Mouse (Mus musculus): ENCODE data around the gene Chrna9. TPM values are rescaled to one million over a fixed set of nuclear protein-coding genes. Genes with fewer than 3 reads are reported as not detected.

The Chrna9 gene
- polyA plus RNA-seq, 1 experiment from 2014 or later, result not detected

DNA sequence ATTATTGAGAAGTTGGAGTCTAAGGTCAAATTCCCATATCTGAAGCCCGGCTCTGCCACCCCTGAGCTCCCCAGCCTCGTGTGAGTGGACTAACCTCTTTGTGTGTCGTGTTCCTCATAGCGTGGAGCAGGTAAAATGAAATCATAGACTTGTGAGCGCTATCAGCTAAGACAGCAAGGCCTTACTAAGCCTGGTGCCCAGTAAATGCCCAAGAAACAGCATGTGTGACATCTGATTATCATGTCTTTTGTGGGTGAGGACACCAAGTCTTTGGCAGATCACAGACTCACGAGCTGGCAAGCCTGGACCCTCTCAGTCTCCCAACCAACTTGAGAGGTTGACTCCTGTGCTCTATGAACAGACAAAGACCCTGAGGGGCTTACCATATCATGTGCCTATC lies 34.6 kb upstream of the Chrna9 start:
- H3K4me1 ChIP-seq (ENCODE audit: control insufficient read depth, insufficient read depth, low read length), result no peaks in the 10 kb centered on the region
- no peak overlapping the region for H3K27ac ChIP-seq (ENCODE audit: low read depth, low read length)
- 87% methylated on average over 6 of the region's 6 CpGs for WGBS

DNA sequence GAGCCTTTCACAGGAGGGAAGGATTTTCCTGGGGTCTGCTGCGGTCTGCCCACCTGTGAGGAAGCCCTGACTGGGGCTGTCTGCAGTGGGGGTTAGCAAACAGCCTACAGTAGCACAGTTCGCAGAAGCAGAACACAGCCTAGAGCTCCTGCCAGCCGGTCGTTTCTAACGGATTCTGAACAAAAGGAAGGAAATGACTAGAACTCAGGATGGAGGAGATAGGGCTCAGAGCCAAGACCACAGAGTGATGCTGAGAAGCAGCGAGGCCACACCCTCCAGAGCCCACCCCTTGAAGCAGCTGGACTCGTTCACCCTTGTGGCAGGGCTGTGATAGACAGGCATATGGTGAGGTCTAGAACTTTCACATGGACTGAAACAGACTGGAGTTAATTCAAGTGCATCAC lies 33.9 kb upstream of the Chrna9 start:
- ATAC-seq, result peak; percentile 92
- Histone ChIP-seq H3K9me3 (replicated peaks; ENCODE audit: control insufficient read depth, low read length) (peaks cover 4% of the 10 kb centered on the region; the same call in 1 of the 2 replicates), H3K4me1 (ENCODE audit: control insufficient read depth, insufficient read depth, low read length) (no peaks in the 10 kb centered on the region), H3K36me3 (ENCODE audit: control insufficient read depth, insufficient read depth, low read length) (no peaks in the 10 kb centered on the region), H3K4me3 (ENCODE audit: low read depth, low read length) (no peak overlapping the region), H3K9ac (ENCODE audit: low read length) (no peak overlapping the region), H3K4me2 (ENCODE audit: low read length) (no peak overlapping the region), H3K27me3 (replicated peaks; ENCODE audit: control insufficient read depth, insufficient read depth, low read length) (no peaks in the 10 kb centered on the region), H3K27ac (ENCODE audit: low read depth, low read length) (peak overlapping the region; percentile 17; the same call in 1 of the 2 replicates)
- peak; percentile 78 for DNase-seq (ENCODE audit: low spot score)
- WGBS, result 41% methylated on average over 7 of the region's 7 CpGs

More for the DNA sequence above, 34.6 kb upstream of the Chrna9 start:
- Histone ChIP-seq H3K4me3 (ENCODE audit: low read depth, low read length) (no peak overlapping the region), H3K36me3 (ENCODE audit: control insufficient read depth, insufficient read depth, low read length) (no peaks in the 10 kb centered on the region), H3K4me2 (ENCODE audit: low read length) (no peak overlapping the region), H3K9ac (ENCODE audit: low read length) (no peak overlapping the region), H3K9me3 (replicated peaks; ENCODE audit: control insufficient read depth, low read length) (peaks cover 4% of the 10 kb centered on the region; the same call in 1 of the 2 replicates), H3K27me3 (replicated peaks; ENCODE audit: control insufficient read depth, insufficient read depth, low read length) (no peaks in the 10 kb centered on the region)
- ATAC-seq (no peak), DNase-seq (ENCODE audit: low spot score) (no peak)

GRCm38 (mm10) chr5:65901868-65902418 lies 32.8 kb upstream of the Chrna9 start:
- no peaks in the 10 kb centered on the region for H3K36me3 ChIP-seq (ENCODE audit: control insufficient read depth, insufficient read depth, low read length)
- no peak overlapping the region for H3K9ac ChIP-seq (ENCODE audit: low read length)
- ATAC-seq (no peak), DNase-seq (ENCODE audit: low spot score) (no peak)
- no peaks in the 10 kb centered on the region for H3K27me3 ChIP-seq (replicated peaks; ENCODE audit: control insufficient read depth, insufficient read depth, low read length)
- no peaks in the 10 kb centered on the region for H3K4me1 ChIP-seq (ENCODE audit: control insufficient read depth, insufficient read depth, low read length)
- H3K9me3 ChIP-seq (replicated peaks; ENCODE audit: control insufficient read depth, low read length), result peaks cover 4% of the 10 kb centered on the region; the same call in 1 of the 2 replicates
- 96% methylated on average over 10 of the region's 10 CpGs for WGBS
- no peak overlapping the region for H3K27ac ChIP-seq (ENCODE audit: low read depth, low read length)
- no peak overlapping the region for H3K4me3 ChIP-seq (ENCODE audit: low read depth, low read length)
- H3K4me2 ChIP-seq (ENCODE audit: low read length), result no peak overlapping the region

DNA sequence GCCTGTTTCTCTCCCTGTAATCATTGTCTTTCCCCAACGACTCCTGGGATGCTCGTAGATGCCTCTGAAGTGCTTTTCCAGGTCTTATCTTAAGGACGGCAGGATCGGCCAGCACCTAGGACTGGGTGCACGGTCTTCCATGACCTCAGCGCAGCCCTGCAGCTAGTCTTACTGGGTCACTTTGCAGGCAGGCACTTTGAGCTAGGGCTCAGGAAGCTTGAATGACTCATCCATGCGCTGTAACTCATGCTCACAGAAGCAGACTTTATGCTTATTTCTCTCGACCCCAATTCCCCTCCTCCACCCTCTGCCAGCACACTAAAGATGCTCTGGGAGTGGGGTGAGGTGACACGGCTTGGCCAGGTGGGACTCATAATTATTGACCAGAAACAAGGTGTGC lies 31.9 kb upstream of the Chrna9 start:
- WGBS, result 91% methylated on average over 9 of the region's 9 CpGs
- no peak overlapping the region for H3K9ac ChIP-seq (ENCODE audit: low read length)
- DNase-seq (ENCODE audit: low spot score), result no peak
- no peak overlapping the region for H3K4me3 ChIP-seq (ENCODE audit: low read depth, low read length)
- H3K27me3 ChIP-seq (replicated peaks; ENCODE audit: control insufficient read depth, insufficient read depth, low read length), result no peaks in the 10 kb centered on the region
- ATAC-seq, result no peak
- no peak overlapping the region for H3K4me2 ChIP-seq (ENCODE audit: low read length)
- H3K27ac ChIP-seq (ENCODE audit: low read depth, low read length), result no peak overlapping the region
- H3K36me3 ChIP-seq (ENCODE audit: control insufficient read depth, insufficient read depth, low read length), result no peaks in the 10 kb centered on the region
- H3K9me3 ChIP-seq (replicated peaks; ENCODE audit: control insufficient read depth, low read length), result peaks cover 4% of the 10 kb centered on the region; the same call in 1 of the 2 replicates
- no peaks in the 10 kb centered on the region for H3K4me1 ChIP-seq (ENCODE audit: control insufficient read depth, insufficient read depth, low read length)

- ATAC-seq (no peak), DNase-seq (ENCODE audit: low spot score) (no peak)
- H3K36me3 ChIP-seq (ENCODE audit: control insufficient read depth, insufficient read depth, low read length), result no peaks in the 10 kb centered on the region
- H3K27ac ChIP-seq (ENCODE audit: low read depth, low read length), result no peak overlapping the region
- 94% methylated on average over 4 of the region's 4 CpGs for WGBS
- no peaks in the 10 kb centered on the region for H3K4me1 ChIP-seq (ENCODE audit: control insufficient read depth, insufficient read depth, low read length)
- H3K4me2 ChIP-seq (ENCODE audit: low read length), result no peak overlapping the region
- no peak overlapping the region for H3K4me3 ChIP-seq (ENCODE audit: low read depth, low read length)
- H3K9ac ChIP-seq (ENCODE audit: low read length), result no peak overlapping the region
- H3K27me3 ChIP-seq (replicated peaks; ENCODE audit: control insufficient read depth, insufficient read depth, low read length), result no peaks in the 10 kb centered on the region
- H3K9me3 ChIP-seq (replicated peaks; ENCODE audit: control insufficient read depth, low read length), result peaks cover 4% of the 10 kb centered on the region; the same call in 1 of the 2 replicates
These were observed 30.2 kb upstream of the Chrna9 start for GRCm38 (mm10) chr5:65904476-65904875.

DNA sequence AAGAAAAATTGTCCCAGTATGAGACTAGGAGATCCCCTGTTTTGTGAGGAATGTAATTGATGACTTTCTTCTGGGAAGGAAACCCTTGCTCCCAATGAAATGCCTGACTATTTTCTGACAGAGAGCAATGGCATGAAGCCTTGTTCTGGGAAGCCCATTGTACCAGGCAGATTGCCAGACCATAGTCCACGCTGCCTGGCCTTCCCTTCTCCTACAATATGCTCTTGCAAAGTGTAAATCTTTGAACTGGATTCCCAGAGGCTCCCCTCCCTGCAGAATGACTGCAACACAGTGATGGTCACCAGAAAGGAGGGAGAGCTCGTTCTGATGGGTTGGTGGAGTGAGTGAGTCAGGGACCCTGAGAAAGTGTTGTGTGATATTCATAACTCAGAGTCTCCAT lies 26.0 kb upstream of the Chrna9 start:
- Histone ChIP-seq H3K36me3 (ENCODE audit: control insufficient read depth, insufficient read depth, low read length) (no peaks in the 10 kb centered on the region), H3K27me3 (replicated peaks; ENCODE audit: control insufficient read depth, insufficient read depth, low read length) (no peaks in the 10 kb centered on the region), H3K4me3 (ENCODE audit: low read depth, low read length) (no peak overlapping the region), H3K9me3 (replicated peaks; ENCODE audit: control insufficient read depth, low read length) (no peaks in the 10 kb centered on the region; the same call in 1 of the 2 replicates), H3K9ac (ENCODE audit: low read length) (no peak overlapping the region), H3K27ac (ENCODE audit: low read depth, low read length) (no peak overlapping the region), H3K4me2 (ENCODE audit: low read length) (no peak overlapping the region), H3K4me1 (ENCODE audit: control insufficient read depth, insufficient read depth, low read length) (no peaks in the 10 kb centered on the region)
- 79% methylated on average over 2 of the region's 2 CpGs for WGBS
- DNase-seq (ENCODE audit: low spot score) (no peak), ATAC-seq (no peak)

DNA sequence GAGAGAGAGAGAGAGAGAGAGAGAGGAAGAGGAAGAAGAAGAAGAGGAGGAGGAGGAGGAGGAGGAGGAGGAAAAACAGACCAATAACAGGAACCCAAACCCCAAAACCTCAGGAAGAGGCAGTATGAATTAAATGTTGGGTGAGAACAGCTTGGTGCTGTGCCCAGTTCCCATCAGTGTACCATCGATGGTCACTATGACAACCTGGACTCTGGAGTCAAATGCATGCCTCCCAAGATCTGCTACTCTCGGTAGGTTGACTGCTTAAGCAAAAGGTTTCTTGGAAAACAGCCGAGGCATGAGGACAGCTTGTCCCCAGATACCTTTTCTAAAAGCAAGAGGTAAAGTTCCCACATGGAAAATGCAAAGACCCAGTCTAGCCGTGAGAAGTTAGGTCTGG lies 25.4 kb upstream of the Chrna9 start:
- Histone ChIP-seq H3K27me3 (replicated peaks; ENCODE audit: control insufficient read depth, insufficient read depth, low read length) (no peaks in the 10 kb centered on the region), H3K9me3 (replicated peaks; ENCODE audit: control insufficient read depth, low read length) (no peaks in the 10 kb centered on the region), H3K4me3 (ENCODE audit: low read depth, low read length) (no peak overlapping the region), H3K4me2 (ENCODE audit: low read length) (no peak overlapping the region), H3K4me1 (ENCODE audit: control insufficient read depth, insufficient read depth, low read length) (no peaks in the 10 kb centered on the region), H3K27ac (ENCODE audit: low read depth, low read length) (no peak overlapping the region), H3K9ac (ENCODE audit: low read length) (no peak overlapping the region), H3K36me3 (ENCODE audit: control insufficient read depth, insufficient read depth, low read length) (no peaks in the 10 kb centered on the region)
- DNase-seq (ENCODE audit: low spot score) (no peak), ATAC-seq (no peak)
- WGBS, result 73% methylated on average over 4 of the region's 4 CpGs

GRCm38 (mm10) chr5:65910398-65910797 lies 24.3 kb upstream of the Chrna9 start:
- DNase-seq (ENCODE audit: low spot score), result no peak
- WGBS, result 72% methylated on average over 4 of the region's 4 CpGs
- no peaks in the 10 kb centered on the region for H3K4me1 ChIP-seq (ENCODE audit: control insufficient read depth, insufficient read depth, low read length)
- no peak for ATAC-seq
- no peak overlapping the region for H3K4me2 ChIP-seq (ENCODE audit: low read length)
- H3K9ac ChIP-seq (ENCODE audit: low read length), result no peak overlapping the region
- no peak overlapping the region for H3K4me3 ChIP-seq (ENCODE audit: low read depth, low read length)
- no peaks in the 10 kb centered on the region for H3K27me3 ChIP-seq (replicated peaks; ENCODE audit: control insufficient read depth, insufficient read depth, low read length)
- no peaks in the 10 kb centered on the region for H3K36me3 ChIP-seq (ENCODE audit: control insufficient read depth, insufficient read depth, low read length)
- H3K27ac ChIP-seq (ENCODE audit: low read depth, low read length), result no peak overlapping the region
- H3K9me3 ChIP-seq (replicated peaks; ENCODE audit: control insufficient read depth, low read length), result no peaks in the 10 kb centered on the region

DNA sequence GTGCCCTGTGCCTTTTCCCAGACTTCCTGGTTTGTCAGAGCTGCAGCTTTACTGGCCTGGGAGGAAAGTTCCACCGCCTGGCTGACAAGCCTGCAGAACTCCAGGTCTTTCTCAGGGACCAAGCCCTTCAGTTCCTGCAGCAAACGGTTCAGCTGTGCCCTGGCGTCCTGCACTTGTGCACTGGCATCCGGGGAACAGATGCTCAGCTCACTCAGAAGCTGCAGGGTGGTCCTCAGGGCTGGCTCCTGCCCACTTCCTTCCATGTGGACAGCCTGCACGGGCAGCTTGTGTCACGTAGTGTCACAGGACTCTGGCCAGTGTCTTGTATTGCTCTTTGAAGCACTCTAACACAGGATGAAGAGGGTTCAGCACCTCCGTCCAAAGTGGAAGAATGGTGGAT lies 23.0 kb upstream of the Chrna9 start:
- no peak overlapping the region for H3K9ac ChIP-seq (ENCODE audit: low read length)
- WGBS, result 87% methylated on average over 7 of the region's 7 CpGs

More for the DNA sequence above, 23.0 kb upstream of the Chrna9 start:
- Histone ChIP-seq H3K27ac (ENCODE audit: low read depth, low read length) (no peak overlapping the region), H3K4me1 (ENCODE audit: control insufficient read depth, insufficient read depth, low read length) (no peaks in the 10 kb centered on the region), H3K9me3 (replicated peaks; ENCODE audit: control insufficient read depth, low read length) (no peaks in the 10 kb centered on the region), H3K27me3 (replicated peaks; ENCODE audit: control insufficient read depth, insufficient read depth, low read length) (no peaks in the 10 kb centered on the region), H3K4me2 (ENCODE audit: low read length) (no peak overlapping the region), H3K36me3 (ENCODE audit: control insufficient read depth, insufficient read depth, low read length) (no peaks in the 10 kb centered on the region), H3K4me3 (ENCODE audit: low read depth, low read length) (no peak overlapping the region)
- ATAC-seq (no peak), DNase-seq (ENCODE audit: low spot score) (no peak)

Measured in forebrain, embryonic 14.5 days (tissue).